Mouse (Mus musculus) kidney, adult 2 months (tissue): Measurements from ENCODE around the gene Chad. TPM values are rescaled to one million over a fixed set of nuclear protein-coding genes. Genes with fewer than 3 reads are reported as not detected.

Experiments used
- DNase-seq: peaks from one replicate; pipeline ENCODE4 v3.0.0; 2021
- H3K27ac ChIP-seq: fragments of 200-500 bp; 2 replicates; pipeline ENCODE4 v1.5.1; 2012; ENCODE audit warnings: low read depth, low read length, control low read depth, inconsistent platforms; ENCODE audit not compliant: insufficient read depth
- H3K27me3 ChIP-seq: fragments of 200-500 bp; replicated peaks from 2 replicates; pipeline ENCODE4 v1.6.1; 2012; ENCODE audit warnings: mild to moderate bottlenecking, moderate library complexity, low read length, inconsistent platforms; ENCODE audit not compliant: control insufficient read depth, insufficient read depth
- H3K36me3 ChIP-seq: fragments of 200-500 bp; 2 replicates; pipeline ENCODE4 v1.6.1; 2012; ENCODE audit warnings: mild to moderate bottlenecking, moderate library complexity, low read length, inconsistent platforms; ENCODE audit not compliant: control insufficient read depth, insufficient read depth
- H3K4me1 ChIP-seq: fragments of 200-500 bp; 2 replicates; pipeline ENCODE4 v1.6.1; 2011; ENCODE audit warnings: low read length; ENCODE audit not compliant: control insufficient read depth, insufficient read depth
- H3K4me3 ChIP-seq: fragments of 200-500 bp; 2 replicates; pipeline ENCODE4 v1.5.1; 2011; ENCODE audit warnings: mild to moderate bottlenecking, low read depth, low read length, control low read depth; ENCODE audit not compliant: insufficient read depth
- CTCF ChIP-seq: fragments of 200-500 bp; conservative IDR thresholded peaks from 2 replicates; pipeline ENCODE4 v1.5.1; 2011; ENCODE audit warnings: low read depth, mild to moderate bottlenecking, control low read depth, low read length, moderate library complexity, mixed read lengths; ENCODE audit not compliant: insufficient read depth, insufficient read length
- POLR2A ChIP-seq: fragments of 200-500 bp; IDR thresholded peaks from one replicate; pipeline ENCODE4 v1.6.1; 2011; ENCODE audit warnings: low read depth, low read length, control low read depth
- WGBS: fragments of 180-500 bp; shearing (Covaris S2); methylation state at CpG from one replicate; pipeline ENCODE4 v1.1.7; 2018; 5-methylcytosine and 5-hydroxymethylcytosine counted together
- polyA plus RNA-seq: library from polyadenylated mRNA; depleted of rRNA; stranded (reverse); fragments of >200 nt; gene quantifications from 2 replicates; pipeline ENCODE4 v1.2.3, GENCODE M21; 2012; rRNA removed

Chad gene
- polyA plus RNA-seq, result 0.10 and 0.22 TPM in 2 replicates

- no peak for TF ChIP-seq POLR2A
- no peak for TF ChIP-seq CTCF
- 33% methylated on average over 35 of the region's 35 CpGs for WGBS
- Histone ChIP-seq H3K27ac (no peak within 1 kb of the TSS), H3K4me1 (no peaks in the 10 kb centered on the region), H3K4me3 (no peak within 1 kb of the TSS), H3K27me3 (no peaks in the 10 kb centered on the region), H3K36me3 (no peaks in the 10 kb centered on the region)
- DNase-seq, result peak; percentile 59
These were observed at the start of gene Chad for GRCm38 (mm10) chr11:94564437-94565150. Gene Chad (plus strand): TSS chr11:94565047.

- H3K27me3 ChIP-seq, result no peaks in the 10 kb centered on the region
- DNase-seq, result peak; percentile 72
- peak within 1 kb of the TSS; percentile 53 for H3K4me3 ChIP-seq
- WGBS, result 2% methylated on average over 42 of the region's 42 CpGs
- H3K4me1 ChIP-seq, result no peaks in the 10 kb centered on the region; the same call in 1 of the 2 replicates
- H3K27ac ChIP-seq, result peak within 1 kb of the TSS; percentile 69
- no peak for TF ChIP-seq POLR2A
- TF ChIP-seq CTCF, result no peak
- no peaks in the 10 kb centered on the region for H3K36me3 ChIP-seq
These were observed 43.5 kb upstream of the Chad start, which contains the start of gene Mycbpap for GRCm38 (mm10) chr11:94521219-94521843. Gene Mycbpap (minus strand): TSS chr11:94521742.

DNA sequence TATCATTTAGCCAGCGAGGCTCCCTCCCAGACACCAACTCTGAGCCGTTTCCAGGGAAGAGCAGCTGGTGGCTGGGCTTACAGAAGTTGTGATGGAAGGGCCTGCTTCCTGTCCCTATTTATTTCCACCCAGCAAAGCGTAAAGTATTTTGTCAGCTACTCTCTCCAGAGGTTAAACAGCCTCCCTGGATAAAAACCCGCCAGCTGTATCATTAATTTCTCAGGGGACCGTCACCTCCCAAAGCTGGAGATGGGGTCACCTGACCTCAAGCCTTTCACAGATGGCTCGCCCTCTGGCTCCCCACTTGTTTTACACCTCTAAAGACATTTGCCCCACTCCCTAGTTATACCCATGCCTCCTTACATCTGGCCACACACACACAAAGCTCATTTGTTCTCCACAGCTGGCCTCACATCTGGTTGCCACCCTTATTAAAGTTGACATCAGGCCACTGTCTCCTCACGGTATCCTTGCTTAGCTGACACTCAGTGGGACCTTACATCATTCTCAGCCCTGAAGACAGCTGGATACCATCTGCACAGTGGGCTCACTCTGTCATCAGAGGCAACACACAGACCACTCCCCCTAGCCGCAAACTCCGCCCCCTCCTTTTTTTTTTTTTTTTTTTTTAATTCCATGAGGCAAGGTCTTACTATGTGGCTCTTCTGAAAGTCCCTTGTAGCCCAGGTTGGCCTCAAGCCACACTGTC, 38.5 kb upstream of the Chad start:
- H3K27me3 ChIP-seq, result no peaks in the 10 kb centered on the region
- whole genome bisulfite sequencing, result 59% methylated on average over 9 of the region's 9 CpGs
- H3K4me1 ChIP-seq, result no peaks in the 10 kb centered on the region; the same call in 1 of the 2 replicates
- TF ChIP-seq CTCF (no peak), POLR2A (no peak)
- H3K4me3 ChIP-seq, result no peak overlapping the region
- no peak overlapping the region for H3K27ac ChIP-seq
- no peaks in the 10 kb centered on the region for H3K36me3 ChIP-seq
- no peak for DNase-seq

DNA sequence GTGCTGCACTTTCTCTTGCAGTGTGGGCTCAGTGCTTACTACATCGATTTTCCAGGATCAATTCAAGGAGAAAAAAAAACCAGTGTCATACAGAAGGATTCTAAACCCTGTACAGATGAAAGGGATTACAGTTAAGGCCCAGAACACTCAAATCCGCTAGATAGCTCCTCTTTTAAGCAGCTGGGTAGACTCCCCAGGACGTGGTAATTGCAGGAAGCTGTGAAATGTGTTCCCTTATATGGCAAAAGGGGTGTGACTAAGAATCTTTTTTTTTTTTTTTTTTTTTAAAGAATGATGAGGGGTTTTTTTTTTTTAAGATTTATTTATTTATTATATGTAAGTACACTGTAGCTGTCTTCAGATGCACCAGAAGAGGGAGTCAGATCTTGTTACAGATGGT, 36.0 kb upstream of the Chad start:
- H3K27ac ChIP-seq, result no peak overlapping the region
- no peak for TF ChIP-seq CTCF
- no peak for TF ChIP-seq POLR2A
- no peak overlapping the region for H3K4me3 ChIP-seq
- 70% methylated on average over 3 of the region's 3 CpGs for WGBS
- no peaks in the 10 kb centered on the region for H3K4me1 ChIP-seq
- DNase-seq, result no peak
- no peaks in the 10 kb centered on the region for H3K36me3 ChIP-seq
- no peaks in the 10 kb centered on the region for H3K27me3 ChIP-seq

DNA sequence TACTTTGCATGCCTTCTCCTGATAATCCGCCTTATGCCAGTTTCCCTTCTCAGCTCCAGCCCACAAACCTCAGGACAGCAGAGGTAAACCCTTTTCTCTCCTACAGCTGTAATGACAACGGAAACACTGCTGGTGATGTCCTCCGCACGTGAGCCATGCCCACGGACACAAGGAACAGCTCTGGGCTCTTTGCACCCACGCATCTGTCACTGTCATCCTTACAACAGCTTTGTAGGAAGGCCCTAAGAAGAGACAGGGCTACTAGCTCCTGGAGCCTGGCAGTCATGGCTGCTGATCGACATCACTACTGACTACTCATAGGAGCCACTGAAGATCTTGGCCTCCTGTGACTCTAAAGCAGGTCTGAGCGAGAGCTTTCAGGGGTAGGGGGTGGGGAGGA, 31.7 kb upstream of the Chad start:
- no peaks in the 10 kb centered on the region for H3K36me3 ChIP-seq
- no peak for DNase-seq
- no peak overlapping the region for H3K4me3 ChIP-seq
- no peak overlapping the region for H3K27ac ChIP-seq
- TF ChIP-seq POLR2A, result no peak
- TF ChIP-seq CTCF, result no peak
- WGBS, result 82% methylated on average over 8 of the region's 8 CpGs
- no peaks in the 10 kb centered on the region for H3K4me1 ChIP-seq
- no peaks in the 10 kb centered on the region for H3K27me3 ChIP-seq

- Histone ChIP-seq H3K4me1 (no peaks in the 10 kb centered on the region), H3K27ac (no peak overlapping the region), H3K4me3 (no peak overlapping the region), H3K27me3 (no peaks in the 10 kb centered on the region), H3K36me3 (no peaks in the 10 kb centered on the region)
- 74% methylated on average over 8 of the region's 8 CpGs for WGBS
- TF ChIP-seq CTCF, result no peak
- no peak for TF ChIP-seq POLR2A
- DNase-seq, result no peak
These were observed 26.0 kb upstream of the Chad start for GRCm38 (mm10) chr11:94538733-94539292.

GRCm38 (mm10) chr11:94539761-94540160, 25.1 kb upstream of the Chad start:
- DNase-seq, result no peak
- H3K27ac ChIP-seq, result no peak overlapping the region
- TF ChIP-seq POLR2A, result no peak
- TF ChIP-seq CTCF, result no peak
- no peaks in the 10 kb centered on the region for H3K27me3 ChIP-seq
- H3K4me1 ChIP-seq, result no peaks in the 10 kb centered on the region
- no peaks in the 10 kb centered on the region for H3K36me3 ChIP-seq
- WGBS, result 87% methylated on average over 7 of the region's 7 CpGs
- H3K4me3 ChIP-seq, result no peak overlapping the region
